Comparison of ENCODE assay signal across 24 mouse cellular contexts in genomic region chr2:114275536-114275935, GRCm38 (mm10).
"Had no signal": no experiment of that assay in that cellular context is flagged by ENCODE, and none has a peak within 500 bp of the region (broad histone marks: within the 10 kb centered on the region; RNA-seq: fewer than 3 reads in every experiment).

No protein-coding gene starts in this region.

- H3K27ac ChIP-seq: kidney, postnatal 0 days; layer of hippocampus, adult 2 months; limb, embryonic 12.5 days; limb, embryonic 15.5 days; liver, embryonic 14.5 days; macrophage; midbrain, embryonic 12.5 days; neural tube, embryonic 12.5 days; stomach, postnatal 0 days had no signal

- H3K4me2 ChIP-seq: limb, embryonic 12.5 days; limb, embryonic 15.5 days; liver, embryonic 11.5 days; lung, embryonic 14.5 days; midbrain, embryonic 12.5 days; neural tube, embryonic 12.5 days had no signal

- H3K4me1 ChIP-seq: limb, embryonic 12.5 days; limb, embryonic 15.5 days; midbrain, embryonic 12.5 days; neural tube, embryonic 12.5 days had no signal

- H3K27me3 ChIP-seq: limb, embryonic 12.5 days; limb, embryonic 15.5 days; neural tube, embryonic 12.5 days had no signal

- DNase-seq: kidney, adult 18-20 months; kidney, postnatal 25 days; layer of hippocampus, adult 9-11 months; left cerebral cortex, postnatal 4 days; liver, postnatal 0 days; lung, embryonic 14.5 days; right cerebral cortex, adult 18-20 months; right cerebral cortex, postnatal 14 days; right cerebral cortex, postnatal 4 days; thymus, adult 2 months; thymus, postnatal 14 days; thymus, postnatal 4 days had no signal

- H3K36me3 ChIP-seq: limb, embryonic 12.5 days; limb, embryonic 15.5 days; midbrain, embryonic 12.5 days; neural tube, embryonic 12.5 days had no signal

- H3K4me3 ChIP-seq: layer of hippocampus, adult 2 months; limb, embryonic 12.5 days; limb, embryonic 15.5 days; midbrain, embryonic 12.5 days; neural tube, embryonic 12.5 days had no signal

- H3K9me3 ChIP-seq: limb, embryonic 12.5 days; limb, embryonic 15.5 days; midbrain, embryonic 12.5 days; neural tube, embryonic 12.5 days had no signal

- H3K9ac ChIP-seq: limb, embryonic 12.5 days; limb, embryonic 15.5 days; liver, embryonic 14.5 days; liver, postnatal 0 days; lung, embryonic 14.5 days; midbrain, embryonic 12.5 days; neural tube, embryonic 12.5 days had no signal

- ATAC-seq: liver, postnatal 0 days; lung, postnatal 0 days; midbrain, embryonic 16.5 days had no signal
